Mouse (Mus musculus) right cerebral cortex, postnatal 25 days (tissue): ENCODE measurements at regions not wholly inside any gene's neighbourhood (a gene's known extent, or its start where the extent isn't known, plus 50 kb on each side); places are given as distances from the start of the nearest gene placed in this dataset.

Source experiments
- DNase-seq: peaks from one replicate; pipeline ENCODE4 v3.0.0; 2022

DNA sequence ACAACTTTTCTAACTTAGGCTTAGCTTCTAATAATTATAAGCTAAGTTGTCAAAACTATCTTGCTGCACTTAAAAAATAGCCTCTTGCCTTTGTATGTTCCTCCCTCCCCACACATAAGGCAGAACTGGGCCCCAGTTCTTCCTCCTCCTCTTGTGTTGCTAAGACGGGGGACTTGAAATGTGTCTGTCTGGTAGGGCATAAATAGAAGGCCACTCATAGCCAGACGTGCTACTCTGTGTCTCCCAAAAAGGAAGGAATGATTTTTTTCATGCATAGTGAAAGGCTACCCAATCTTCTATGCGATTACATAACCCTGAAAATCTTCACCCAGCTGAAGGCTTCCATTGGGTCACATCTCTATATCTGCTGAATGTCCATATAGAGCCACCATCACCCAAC is 183.5 kb downstream of the Hsfy2 start:
- DNase-seq: no peak

DNA sequence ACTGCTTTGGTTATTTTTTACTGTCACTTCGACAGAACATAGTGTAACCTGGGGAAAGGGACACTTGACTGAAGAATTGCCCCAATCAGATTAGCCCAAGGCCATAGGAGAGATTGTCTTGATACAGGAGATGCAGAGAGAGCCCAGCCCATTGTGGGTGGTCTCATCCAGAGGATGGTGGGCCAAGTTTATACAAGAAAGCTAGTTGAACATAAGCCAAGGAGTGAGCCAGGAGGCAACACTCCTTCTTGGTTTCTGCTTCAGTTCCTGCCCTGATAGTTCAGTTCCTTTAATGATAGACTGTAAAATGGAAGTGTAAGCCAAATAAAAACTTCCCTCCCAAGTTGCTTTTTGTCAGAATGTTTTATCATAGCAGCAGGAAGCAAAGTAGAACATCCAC is 194.4 kb downstream of the Hsfy2 start:
- DNase-seq: no peak

DNA sequence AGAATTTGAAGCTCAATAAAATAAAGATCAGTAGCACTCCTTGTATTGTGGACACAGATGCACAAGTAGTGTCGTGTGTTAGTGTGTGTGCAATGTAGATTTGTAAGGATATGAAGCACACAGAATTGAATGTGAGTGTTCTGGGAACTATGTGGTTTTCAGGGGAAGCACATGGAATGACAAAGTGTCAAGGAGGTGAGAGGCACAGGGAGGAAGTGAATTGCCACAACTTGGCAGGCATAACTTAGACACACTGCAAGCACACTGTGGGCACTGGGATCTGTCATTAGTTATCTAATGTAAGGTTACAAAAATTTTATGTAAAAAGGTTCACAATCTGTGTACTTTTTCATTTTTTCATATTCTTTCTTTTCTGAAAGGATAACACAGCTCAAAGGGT is 230.4 kb downstream of the Hsfy2 start:
- DNase-seq: no peak

DNA sequence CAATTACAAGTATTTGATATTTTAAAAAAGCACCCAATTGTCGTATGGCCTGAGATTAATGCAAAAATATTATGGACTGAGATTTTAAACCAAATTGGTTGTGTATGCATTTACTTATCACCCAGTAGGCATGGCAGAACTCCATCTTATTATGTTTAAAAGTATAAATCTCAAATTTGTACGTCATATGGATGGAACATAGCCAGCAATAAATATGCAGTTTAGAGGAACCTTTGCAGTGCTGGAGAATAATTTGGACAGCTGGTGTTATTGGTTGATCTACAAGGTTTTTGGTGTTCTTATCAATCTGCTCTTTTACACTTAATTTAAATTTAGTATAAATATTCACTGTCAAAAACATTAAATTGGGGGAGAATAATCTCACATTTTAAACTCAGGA is 233.9 kb downstream of the Hsfy2 start:
- DNase-seq: no peak

DNA sequence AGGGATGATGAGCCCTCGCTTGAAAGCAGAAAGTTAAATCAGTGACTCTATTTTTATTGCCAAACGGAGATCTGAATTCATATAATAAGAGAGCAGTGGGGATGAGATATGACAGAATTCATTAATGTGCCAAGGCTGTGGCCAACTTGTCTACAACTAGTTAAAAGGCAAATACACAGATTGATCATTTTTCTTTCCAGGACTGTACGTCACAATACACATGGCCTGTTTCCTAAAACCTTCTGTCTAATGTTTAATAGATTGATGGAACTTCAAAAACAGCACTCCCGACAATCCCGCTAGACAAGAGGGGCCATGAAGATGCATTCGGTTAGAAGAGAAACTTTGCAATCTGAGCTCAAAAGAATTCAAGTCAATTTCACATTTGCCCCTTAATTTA is 241.4 kb downstream of the Hsfy2 start:
- no peak for DNase-seq

DNA sequence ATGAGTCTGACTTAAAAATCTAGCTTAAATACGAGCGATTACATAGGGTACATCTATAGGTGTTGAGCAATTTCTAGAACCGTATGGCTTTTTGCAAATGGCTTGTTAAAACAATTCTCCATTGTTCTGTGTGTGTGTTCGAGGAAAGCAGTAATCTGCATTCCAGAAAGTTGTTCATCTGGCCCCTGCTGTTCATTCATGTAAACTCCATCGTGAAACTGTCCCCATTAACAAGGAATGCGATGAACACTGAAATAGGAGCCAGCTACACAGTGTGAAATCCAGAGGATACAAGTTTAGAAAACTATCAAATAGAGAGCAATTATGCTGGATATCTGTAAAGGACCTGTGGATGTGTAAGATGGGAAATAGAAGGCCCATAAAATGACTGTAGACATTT is 250.1 kb downstream of the Hsfy2 start:
- DNase-seq: no peak

DNA sequence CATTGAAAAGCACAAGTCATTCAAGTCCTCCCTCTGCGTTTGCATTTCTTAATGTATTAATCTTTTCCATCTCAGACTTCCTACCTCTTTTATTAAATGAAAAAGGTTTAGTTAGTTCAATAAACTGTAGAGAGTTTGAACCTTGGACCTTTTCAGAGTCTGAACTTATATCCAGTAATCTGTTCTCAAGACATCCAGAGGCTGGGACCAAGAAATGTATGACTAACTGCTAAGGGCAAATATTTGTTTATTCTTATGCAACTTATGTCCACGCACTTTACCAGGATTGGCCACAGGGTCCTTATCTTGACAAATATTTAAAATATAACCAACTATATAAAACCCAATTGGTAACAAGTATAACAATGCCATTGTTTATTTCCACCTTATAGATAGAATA is 270.9 kb downstream of the Hsfy2 start:
- no peak for DNase-seq

DNA sequence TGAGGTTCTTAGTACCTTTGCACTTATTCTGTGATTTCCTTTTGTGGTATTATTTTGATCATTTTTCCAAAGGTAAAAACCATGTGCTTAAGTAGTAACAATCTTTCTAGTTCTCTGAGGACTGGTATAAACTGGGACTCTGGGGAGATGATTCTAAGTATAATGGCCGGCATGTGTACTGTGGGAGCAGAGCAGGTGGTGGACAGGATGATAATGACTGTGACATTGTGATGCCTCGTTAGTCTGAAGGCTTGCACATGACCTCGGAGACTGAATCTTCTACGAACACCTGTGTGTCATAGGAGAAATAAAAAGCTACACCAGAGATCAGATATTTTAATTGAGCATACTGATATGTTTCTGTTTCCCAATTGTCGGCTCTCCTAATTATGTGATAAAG is 276.4 kb downstream of the Hsfy2 start:
- DNase-seq: no peak

DNA sequence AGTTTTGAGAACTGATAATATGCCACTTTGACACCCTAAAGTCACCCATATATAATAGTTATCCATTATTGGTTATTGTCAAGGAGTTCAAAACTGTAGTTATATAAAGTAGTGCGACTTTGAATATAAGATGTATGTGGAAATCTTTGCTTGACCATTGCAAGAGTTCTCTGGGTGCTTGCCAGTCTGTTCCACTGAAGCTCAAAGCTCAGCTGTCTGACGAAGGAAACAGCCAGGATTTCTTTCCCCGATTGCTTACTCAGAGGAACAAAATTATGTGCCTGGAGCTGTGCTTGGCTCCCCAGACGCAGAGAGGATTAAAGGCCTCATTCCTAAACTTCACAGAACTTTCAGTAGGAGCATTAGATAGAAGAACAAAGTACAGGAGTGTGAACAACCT is 290.6 kb downstream of the Hsfy2 start:
- DNase-seq: no peak

DNA sequence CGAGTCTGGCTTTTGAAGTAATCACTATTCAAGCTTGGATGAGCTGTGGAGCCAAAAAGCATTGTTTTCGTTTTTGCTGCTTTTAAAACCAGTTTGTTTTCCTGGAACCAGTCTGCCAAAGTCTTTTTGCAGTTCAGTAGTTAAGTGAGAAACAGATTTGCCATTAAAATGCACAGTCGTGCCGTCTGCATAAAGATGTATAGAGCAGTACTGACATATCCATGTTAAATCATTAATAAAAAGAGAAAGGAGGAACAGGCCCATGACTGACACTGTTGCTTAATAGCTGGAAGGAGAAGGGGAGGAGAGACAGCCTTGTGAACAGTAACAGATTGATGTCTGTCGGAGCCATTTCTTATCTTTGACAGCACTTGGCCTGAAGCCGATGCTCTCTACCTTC is 292.3 kb downstream of the Hsfy2 start:
- no peak for DNase-seq

DNA sequence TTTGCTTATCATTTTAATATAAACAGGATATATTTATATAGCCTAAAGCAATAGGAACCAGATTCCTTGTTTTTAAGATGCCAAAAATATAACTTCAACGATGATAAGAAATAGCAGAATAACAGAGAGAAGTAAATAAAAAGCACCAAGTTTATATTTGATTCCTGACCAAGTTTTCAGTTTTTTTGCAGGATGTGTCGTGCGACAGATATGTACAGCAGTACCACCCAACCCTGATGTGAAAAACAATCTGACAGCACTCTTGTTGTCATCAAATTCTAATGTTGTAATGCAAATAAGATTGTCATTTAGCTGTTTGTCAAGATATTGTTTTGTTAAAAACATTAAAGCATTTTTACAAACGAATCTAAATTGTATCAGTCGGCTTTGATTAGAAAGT is 309.9 kb downstream of the Hsfy2 start:
- no peak for DNase-seq

DNA sequence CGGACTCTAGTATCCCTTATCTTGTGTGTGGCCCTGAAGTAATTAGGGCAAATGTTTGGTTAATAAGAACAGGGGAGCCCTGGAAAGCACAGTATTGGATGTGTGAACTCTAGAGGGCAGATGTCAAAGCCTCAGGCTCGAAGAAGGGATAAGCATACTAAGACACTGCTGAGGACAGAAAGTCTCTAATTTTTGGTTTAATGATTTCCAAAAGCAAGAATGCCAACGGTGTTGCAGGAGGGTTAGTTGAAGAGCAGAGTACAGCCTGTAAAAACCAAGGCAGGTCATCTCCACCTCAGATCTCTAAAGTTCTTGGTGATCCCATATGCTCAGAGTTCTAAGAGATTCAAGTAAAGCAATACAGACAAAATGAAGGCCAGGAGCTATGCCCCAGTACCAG is 328.6 kb downstream of the Hsfy2 start:
- no peak for DNase-seq

DNA sequence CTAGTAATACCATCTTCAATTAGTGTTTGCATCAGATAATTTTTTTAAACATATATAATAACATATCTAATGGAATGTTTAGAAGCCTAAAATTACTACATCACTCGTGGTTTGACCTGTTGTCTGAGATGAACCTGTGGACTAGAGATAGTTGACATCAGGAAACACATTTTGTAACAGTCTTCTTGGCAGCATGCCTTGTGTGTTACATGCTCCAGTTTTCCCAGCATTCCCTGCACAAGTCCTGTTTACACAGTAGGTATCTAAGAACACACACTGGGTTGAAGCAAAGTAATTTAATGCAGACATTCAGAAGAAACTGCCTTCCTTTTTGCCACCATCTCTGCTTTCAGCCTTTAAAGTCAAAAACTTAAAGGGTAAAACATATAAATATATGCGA is 342.8 kb downstream of the Hsfy2 start:
- DNase-seq: no peak

DNA sequence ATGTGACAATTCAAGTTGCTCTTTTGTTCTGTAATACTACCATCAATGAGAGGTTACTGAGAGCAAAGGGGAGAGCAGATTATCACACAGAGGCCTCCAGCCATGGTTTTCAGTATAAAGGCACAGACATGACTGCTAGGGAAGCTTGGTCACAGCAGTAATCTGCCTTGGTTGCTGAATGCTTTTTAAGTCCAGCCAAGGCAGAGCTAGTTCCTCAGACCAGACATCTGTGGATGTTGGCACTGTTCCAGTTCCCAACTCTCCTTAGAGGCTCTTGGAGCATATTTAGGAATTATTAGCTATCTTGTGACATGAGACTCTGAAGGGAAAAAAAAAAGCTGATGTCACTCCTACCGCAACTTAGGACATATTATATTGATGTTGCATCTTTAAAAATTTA is 347.5 kb downstream of the Hsfy2 start:
- no peak for DNase-seq

DNA sequence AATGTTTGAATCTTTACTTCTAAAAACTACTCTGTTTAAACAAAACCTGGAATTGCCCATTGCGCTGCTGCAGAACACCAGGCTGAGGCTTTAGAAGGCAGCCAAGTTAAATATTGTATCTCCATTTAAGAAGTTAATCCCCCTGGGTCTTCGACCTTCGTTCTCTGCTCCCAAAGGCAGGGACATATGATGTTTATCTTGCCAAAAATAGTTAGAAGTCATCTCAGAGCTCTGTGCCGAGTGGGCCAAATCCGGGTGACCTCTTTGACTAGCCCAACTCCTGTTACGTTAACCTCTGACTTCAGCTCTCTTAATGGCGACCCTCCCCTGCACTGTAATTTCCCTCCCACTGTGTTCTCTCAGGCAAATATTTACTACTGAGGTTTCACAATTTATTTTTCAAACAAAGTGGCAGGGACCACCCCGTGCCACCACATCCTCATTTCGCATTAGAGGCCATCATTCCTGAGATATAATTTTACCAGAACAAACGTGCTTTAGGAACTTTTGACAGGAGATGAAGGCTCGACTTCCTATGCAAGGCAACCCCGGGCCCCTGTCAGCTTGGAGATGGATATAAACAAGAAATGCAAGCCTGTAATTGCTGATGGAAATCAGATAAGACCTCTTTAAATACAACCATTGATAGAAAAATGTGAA is 350.7 kb downstream of the Hsfy2 start:
- DNase-seq: no peak

DNA sequence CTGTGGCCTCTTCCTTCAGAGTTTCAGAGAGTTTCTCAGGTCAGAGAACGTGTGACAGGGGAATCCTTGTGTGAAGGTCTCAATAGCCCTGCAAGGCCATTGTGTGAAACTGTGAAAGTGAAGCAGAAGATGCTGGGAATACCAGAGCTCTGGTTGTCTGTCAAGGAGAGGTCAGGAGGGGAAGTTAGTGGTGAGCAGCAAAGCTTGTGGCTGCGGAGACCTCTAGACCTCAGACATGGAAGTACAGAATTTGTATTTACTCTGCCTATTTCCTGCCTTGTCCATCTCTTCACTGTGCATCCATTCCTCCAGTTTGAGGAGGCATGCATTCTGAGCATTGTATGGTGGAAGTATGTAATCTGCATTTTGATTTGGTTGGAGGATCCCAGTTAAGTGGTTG is 375.5 kb downstream of the Hsfy2 start:
- no peak for DNase-seq

DNA sequence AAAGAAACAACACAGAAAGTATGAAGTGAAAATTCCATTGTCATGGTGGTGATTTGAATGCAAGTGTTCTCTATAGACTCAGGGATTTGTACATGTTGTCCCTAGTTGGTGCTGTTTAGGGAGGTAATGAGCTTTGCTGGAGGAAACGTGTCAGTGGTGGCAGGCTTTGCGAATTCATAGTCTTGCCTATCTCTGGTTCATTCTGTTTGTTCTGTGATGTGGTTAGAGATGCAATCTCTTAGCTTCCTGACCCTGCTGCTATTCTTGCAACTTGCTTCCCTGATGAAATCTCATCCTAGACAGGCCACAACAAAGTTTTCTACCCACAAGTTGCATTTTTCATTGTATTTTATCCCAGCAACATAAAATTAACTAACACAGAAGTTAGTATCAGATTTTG is 376.5 kb downstream of the Hsfy2 start:
- no peak for DNase-seq

DNA sequence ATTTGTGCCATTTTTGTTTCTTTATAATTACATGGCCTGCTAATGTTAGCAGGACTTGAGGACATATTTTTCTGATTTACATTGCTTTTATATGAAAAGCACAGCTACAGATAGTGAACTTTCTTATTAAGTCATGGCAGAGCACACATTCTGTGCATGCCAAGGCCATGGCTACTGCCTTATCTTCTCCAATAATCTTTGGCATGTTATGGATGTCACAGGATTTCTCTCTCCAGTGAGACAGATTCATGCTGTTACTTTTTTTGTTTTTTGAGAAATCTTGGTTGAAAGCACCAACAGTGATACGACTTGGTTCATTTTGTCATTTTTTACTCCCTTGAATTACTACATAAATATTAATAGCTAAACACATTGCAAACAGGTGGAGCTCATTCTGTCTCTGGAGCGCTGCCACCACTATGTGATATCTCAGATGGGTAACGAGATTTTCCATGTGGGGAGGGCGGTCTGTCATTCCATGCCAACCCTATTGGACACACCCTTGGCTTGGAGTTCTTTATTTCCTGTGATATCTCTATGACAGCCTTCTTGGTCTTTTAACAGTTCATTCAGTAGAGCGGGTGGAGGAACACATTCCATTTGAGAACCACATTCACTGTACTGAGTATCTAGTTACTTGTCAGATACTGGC is 380.3 kb downstream of the Hsfy2 start:
- no peak for DNase-seq

DNA sequence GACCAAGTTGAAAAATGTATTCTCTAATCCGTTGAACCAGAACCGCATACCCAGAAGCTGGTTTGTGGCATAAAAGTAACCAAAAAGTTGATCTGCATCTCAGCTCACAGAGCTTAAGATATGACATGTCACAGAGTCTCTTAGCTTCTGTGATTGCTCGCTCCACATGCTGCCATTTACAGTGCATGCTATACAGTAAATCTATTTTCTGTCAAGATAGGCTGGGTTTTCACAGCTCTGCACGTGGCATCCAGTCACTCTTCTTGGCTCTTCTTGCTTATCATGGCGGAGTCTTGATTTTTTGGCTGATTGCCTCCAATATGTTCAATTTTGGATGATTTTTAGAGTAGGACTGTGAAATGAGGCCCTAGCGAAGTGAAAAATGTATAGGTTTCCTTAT is 397.5 kb downstream of the Hsfy2 start:
- no peak for DNase-seq

DNA sequence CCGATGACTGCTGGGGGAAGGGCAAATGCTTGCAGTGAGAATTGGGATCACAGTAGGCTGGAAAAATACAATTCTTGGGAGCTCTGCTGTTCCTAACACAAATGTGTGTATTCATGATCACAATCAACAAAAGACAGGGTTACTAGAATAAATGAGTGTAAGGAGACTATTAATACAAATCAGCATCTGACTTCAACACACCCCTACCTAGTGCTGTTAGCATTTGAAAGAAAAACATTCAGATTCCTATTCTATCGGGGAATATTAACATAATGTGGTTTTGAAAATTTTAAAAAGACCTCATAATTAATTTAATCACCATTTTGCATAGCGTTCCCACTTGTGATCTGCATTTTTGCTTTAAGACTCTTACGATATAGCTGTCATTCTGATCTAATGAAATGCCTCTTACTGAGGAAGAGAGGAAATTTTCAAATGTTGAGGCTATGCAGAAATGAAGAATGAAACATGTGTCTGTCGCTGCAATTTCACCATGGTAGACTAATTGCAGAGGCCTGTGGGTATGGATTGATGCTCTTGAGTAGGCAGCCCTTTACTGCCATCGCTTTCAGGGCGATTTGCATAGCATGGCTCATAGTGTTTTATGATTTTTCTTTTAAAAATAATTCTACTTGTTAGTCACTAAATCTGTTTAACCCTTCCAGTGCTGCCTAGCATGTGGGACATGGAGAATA is 410.8 kb downstream of the Hsfy2 start:
- no peak for DNase-seq

DNA sequence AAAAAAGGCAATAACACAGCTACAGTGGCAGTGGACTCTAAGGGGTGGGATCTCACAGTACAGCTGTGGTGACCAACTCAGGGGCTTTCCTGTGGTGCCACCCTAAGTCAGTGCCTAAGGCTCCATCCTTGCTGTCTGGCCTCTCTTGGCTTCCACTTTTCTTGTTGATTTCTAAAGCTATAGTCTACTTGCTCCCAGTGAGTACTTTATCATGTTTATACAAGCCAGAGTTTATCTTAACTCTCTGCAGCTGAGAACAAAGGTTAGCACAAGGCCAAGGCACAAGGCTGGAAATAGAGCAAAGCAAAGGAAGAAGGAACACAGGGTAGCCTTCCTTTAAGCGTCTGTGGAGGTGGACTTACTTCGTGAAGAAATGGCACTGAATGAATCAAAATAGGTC is 417.5 kb downstream of the Hsfy2 start:
- DNase-seq: no peak

DNA sequence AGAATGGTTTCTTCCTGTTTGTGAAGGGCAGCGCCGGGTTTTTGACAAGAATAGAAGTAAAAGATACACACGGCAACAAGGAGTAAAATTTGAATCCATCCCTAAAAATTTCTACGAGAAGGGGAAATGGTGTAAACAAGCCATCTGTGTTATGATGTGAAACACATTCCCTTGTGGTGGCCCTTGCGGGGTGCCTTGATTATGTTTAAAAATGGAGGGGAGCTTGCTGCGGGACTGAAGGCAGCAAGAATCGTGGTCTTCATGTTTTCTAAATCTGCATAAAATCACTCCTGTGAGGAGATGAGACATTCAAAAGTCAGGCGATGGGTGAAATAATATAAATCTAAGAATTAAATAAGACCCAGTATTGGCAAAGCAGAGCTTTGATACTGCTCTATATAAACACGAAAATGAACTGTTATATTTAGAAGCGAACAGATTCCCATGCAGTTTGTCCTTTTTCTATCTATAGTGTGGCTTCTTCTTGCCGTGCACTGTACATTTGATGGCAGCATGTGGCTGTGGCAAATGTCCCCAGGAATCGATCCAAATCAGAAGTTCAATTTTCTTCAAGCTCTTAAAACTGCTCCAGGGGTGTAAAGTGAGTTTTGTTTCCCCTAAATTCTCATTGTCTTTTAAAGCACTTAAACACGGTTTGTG is 426.4 kb downstream of the Hsfy2 start:
- no peak for DNase-seq

DNA sequence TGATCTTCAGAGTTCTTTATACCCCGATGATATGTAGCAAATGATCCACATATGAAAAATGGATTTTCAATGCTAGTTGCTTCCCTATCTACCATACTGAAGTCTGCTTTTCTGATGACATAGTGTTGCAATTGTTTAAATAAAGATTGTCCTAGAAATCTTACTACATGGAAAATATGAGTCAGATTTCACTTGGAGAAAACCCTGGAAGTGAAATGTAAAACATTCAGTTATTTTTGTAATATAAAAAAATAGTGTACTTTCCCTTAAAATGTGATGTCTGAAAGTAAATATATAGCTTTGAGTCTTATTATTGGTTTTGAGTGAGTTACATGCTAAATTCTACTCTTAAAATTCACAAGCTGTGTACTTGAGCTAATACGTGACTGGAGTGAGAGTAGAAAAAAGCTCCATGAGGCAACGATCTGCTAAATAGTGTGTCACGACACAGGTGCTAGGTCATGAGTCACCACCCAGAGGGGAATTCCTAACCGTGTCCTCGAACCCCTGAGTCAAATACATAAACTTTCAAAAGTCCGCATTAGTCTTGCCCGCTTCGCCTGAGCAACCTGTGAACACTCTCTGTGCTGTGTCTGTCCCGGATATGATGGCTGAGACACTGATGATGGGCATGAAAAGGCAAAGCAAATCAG is 430.5 kb downstream of the Hsfy2 start:
- no peak for DNase-seq

DNA sequence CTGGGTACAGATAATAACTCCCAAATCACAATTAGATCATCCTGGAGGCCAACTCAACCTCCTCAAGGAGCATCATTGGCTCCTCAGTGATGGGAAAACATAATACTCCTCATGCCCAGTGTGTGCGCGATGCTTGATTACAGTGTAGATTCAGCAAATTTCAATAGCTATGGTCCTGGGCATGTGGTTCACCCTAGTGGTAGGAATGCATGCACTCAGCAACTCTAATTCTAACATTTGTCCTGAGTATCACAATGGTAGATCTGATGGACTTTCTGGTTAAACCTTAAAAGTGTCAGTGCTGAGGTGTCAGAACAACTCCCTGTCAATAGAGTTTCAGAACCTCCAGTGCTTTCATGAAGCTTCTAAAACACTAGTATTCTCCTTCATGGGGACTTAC is 442.0 kb downstream of the Hsfy2 start:
- DNase-seq: no peak
